Mouse (Mus musculus) frontal cortex, adult 2 months (tissue): ENCODE measurements around the gene Lingo4. TPM values are rescaled to one million over a fixed set of nuclear protein-coding genes. Genes with fewer than 3 reads are reported as not detected.

ENCODE experiments used
- DNase-seq, 2 experiments: peaks; one replicate each; pipeline ENCODE4 v3.0.0; 2022; ENCODE audit warnings: low spot score in 1 of 2; ENCODE audit errors: extremely low spot score in 1 of 2
- polyA plus RNA-seq: library from polyadenylated mRNA; depleted of rRNA; stranded (reverse); fragments of >200 nt; gene quantifications from 2 replicates; pipeline ENCODE4 v1.2.3, GENCODE M21; 2012; rRNA removed

The Lingo4 gene
- 0.40 and 0.55 TPM in 2 replicates for polyA plus RNA-seq

- DNase-seq: no peak
These were observed at the start of gene Lingo4 for GRCm38 (mm10) chr3:94398217-94398616. Gene Lingo4, plus strand, starts transcription at chr3:94398517.

GRCm38 (mm10) chr3:94360812-94361211, 37.5 kb upstream of the Lingo4 start:
- peak in 1 of 2 experiments; percentile 50 for DNase-seq

- no peak for DNase-seq
These were observed 36.2 kb upstream of the Lingo4 start, which contains the start of gene C2cd4d for GRCm38 (mm10) chr3:94362138-94362537. Gene C2cd4d, plus strand, starts transcription at chr3:94362438.

- no peak for DNase-seq
These were observed 34.8 kb upstream of the Lingo4 start for GRCm38 (mm10) chr3:94363291-94364153.

- no peak for DNase-seq
These were observed 34.2 kb upstream of the Lingo4 start for GRCm38 (mm10) chr3:94364154-94364526.

- DNase-seq: peak; percentile 58 to 94
These were observed 31.6 kb upstream of the Lingo4 start for GRCm38 (mm10) chr3:94366761-94367160.

GRCm38 (mm10) chr3:94367511-94367910, 30.8 kb upstream of the Lingo4 start:
- no peak for DNase-seq

GRCm38 (mm10) chr3:94368631-94369030, 29.7 kb upstream of the Lingo4 start:
- no peak for DNase-seq

- no peak for DNase-seq
These were observed 28.6 kb upstream of the Lingo4 start for GRCm38 (mm10) chr3:94369709-94370108.

GRCm38 (mm10) chr3:94371637-94372036, 26.7 kb upstream of the Lingo4 start:
- no peak for DNase-seq

GRCm38 (mm10) chr3:94372038-94372437, 26.3 kb upstream of the Lingo4 start:
- DNase-seq: no peak

- no peak for DNase-seq
These were observed 25.7 kb upstream of the Lingo4 start, which contains the start of gene Rorc for GRCm38 (mm10) chr3:94372641-94373040. Gene Rorc, plus strand, starts transcription at chr3:94372794.

GRCm38 (mm10) chr3:94373090-94373489, 25.2 kb upstream of the Lingo4 start:
- no peak for DNase-seq

GRCm38 (mm10) chr3:94373597-94374011, 24.7 kb upstream of the Lingo4 start:
- no peak for DNase-seq

GRCm38 (mm10) chr3:94374636-94375035, 23.7 kb upstream of the Lingo4 start:
- no peak for DNase-seq

- no peak for DNase-seq
These were observed 23.2 kb upstream of the Lingo4 start for GRCm38 (mm10) chr3:94375146-94375545.

GRCm38 (mm10) chr3:94375861-94376260, 22.5 kb upstream of the Lingo4 start:
- no peak for DNase-seq

- DNase-seq: no peak
These were observed 21.0 kb upstream of the Lingo4 start for GRCm38 (mm10) chr3:94377028-94377923.

GRCm38 (mm10) chr3:94379831-94380510, 18.3 kb upstream of the Lingo4 start:
- peak in 1 of 2 experiments; percentile 47 for DNase-seq

- DNase-seq: no peak
These were observed 16.0 kb upstream of the Lingo4 start for GRCm38 (mm10) chr3:94382308-94382707.

- DNase-seq: no peak
These were observed 14.8 kb upstream of the Lingo4 start for GRCm38 (mm10) chr3:94383476-94383875.
